In genomic region chr2:33444358-33444757, GRCm38 (mm10) we compare ENCODE assay signal across 9 mouse cellular contexts. TPM values are rescaled to one million over a fixed set of nuclear protein-coding genes. Genes with fewer than 3 reads are reported as not detected.
A peak's percentile ranks its signal among the peaks of the same experiment; 100 is the strongest.
DNase-seq lines count a peak whose midpoint lies in the region; ATAC-seq lines count a peak whose summit lies in the region.
"Had no signal": no experiment of that assay in that cellular context is flagged by ENCODE, and none has a peak within 500 bp of the region (broad histone marks: within the 10 kb centered on the region; RNA-seq: fewer than 3 reads in every experiment).

No protein-coding gene starts in this region.

- DNase-seq in ovary, adult 18-20 months (ENCODE audit: low spot score) = peak; percentile 82
- DNase-seq in ovary, postnatal 10 days (ENCODE audit: low spot score) = no peak
- peak; percentile 86 to 96 for DNase-seq in cerebellum, postnatal 25 days
- peak; percentile 62 to 70 for DNase-seq in layer of hippocampus, postnatal 36 days
- DNase-seq in right cerebral cortex, adult 18-20 months = peak; percentile 91
- DNase-seq in retina, embryonic 14.5 days (ENCODE audit: low spot score) = no peak

- H3K9me3 ChIP-seq in heart, embryonic 13.5 days = no peaks in the 10 kb centered on the region
- H3K9me3 ChIP-seq: megakaryocyte, embryonic 14.5 days had no signal

- WGBS in heart, embryonic 13.5 days = 10% methylated on average over 5 of the region's 5 CpGs

- H3K36me3 ChIP-seq in heart, embryonic 13.5 days = peaks cover 15% of the 10 kb centered on the region

- H3K4me1 ChIP-seq in heart, embryonic 13.5 days = peaks cover 28% of the 10 kb centered on the region

- H3K27ac ChIP-seq in heart, embryonic 13.5 days (replicated peaks) = peak overlapping the region; percentile 75

- H3K27me3 ChIP-seq in heart, embryonic 13.5 days (replicated peaks) = no peaks in the 10 kb centered on the region

- no peak overlapping the region for H3K4me3 ChIP-seq in heart, embryonic 13.5 days
- H3K4me3 ChIP-seq: megakaryocyte, embryonic 14.5 days had no signal

- H3K4me2 ChIP-seq in heart, embryonic 13.5 days = no peak overlapping the region

- peak; percentile 39 for ATAC-seq in heart, embryonic 13.5 days (ENCODE audit: extremely low read depth, insufficient number of reproducible peaks, low FRiP score, low TSS enrichment)
- ATAC-seq in megakaryocyte, adult 5-6 weeks (ENCODE audit: poor library complexity, severe bottlenecking) = no peak

- no peak overlapping the region for H3K9ac ChIP-seq in heart, embryonic 13.5 days

RNA-seq across cellular contexts. Expression of gene Zbtb34, which starts 13.2 kb away (rescaled TPM):
- 3.5 TPM in 2 replicates for polyA plus RNA-seq in heart, embryonic 13.5 days (2015; fragmentation: Nextera tagmentation; extraction: Ambion mirVana)
- 10 to 100 TPM; 12.5 to 14.2 TPM for total RNA-seq in layer of hippocampus, postnatal 36 days (2021)
- total RNA-seq in megakaryocyte, adult 5-6 weeks (2015) = 21.1 and 23.7 TPM in 2 replicates
- total RNA-seq in megakaryocyte, adult 5-6 weeks (2017) = 8.1 and 8.9 TPM in 2 replicates

RNA-seq across cellular contexts. Expression of gene Zbtb43, which starts 24.0 kb away (rescaled TPM):
- 10.3 and 10.5 TPM in 2 replicates for polyA plus RNA-seq in heart, embryonic 13.5 days (2015; fragmentation: Nextera tagmentation; extraction: Ambion mirVana)
- total RNA-seq in layer of hippocampus, postnatal 36 days (2021) = 10 to 100 TPM; 26.2 to 27.3 TPM
- 8.7 and 13.7 TPM in 2 replicates for total RNA-seq in megakaryocyte, adult 5-6 weeks (2015)
- 14.7 and 14.8 TPM in 2 replicates for total RNA-seq in megakaryocyte, adult 5-6 weeks (2017)

Comparison
In these comparisons a context has a peak if more than half of its experiments do, and no peak if none do; other contexts are left out.
1. DNase-seq: peak in ovary, adult 18-20 months (single experiment), cerebellum, postnatal 25 days (2 of 2), layer of hippocampus, postnatal 36 days (2 of 2) and right cerebral cortex, adult 18-20 months (single experiment); none in ovary, postnatal 10 days (single experiment) and retina, embryonic 14.5 days (single experiment).